Mouse (Mus musculus) hindbrain, embryonic 15.5 days (tissue): Measurements from ENCODE around the gene Plcl1. TPM values are rescaled to one million over a fixed set of nuclear protein-coding genes. Genes with fewer than 3 reads are reported as not detected.

Experiments used
- ATAC-seq: fragments of 200-750 bp; cut with Nextera tagmentation; 2 replicates; pipeline ENCODE4 v1.8.0; 2017; ENCODE audit warnings: low read depth, moderate number of reproducible peaks, moderate TSS enrichment; ENCODE audit not compliant: low FRiP score
- H3K27ac ChIP-seq: fragments of 300-500 bp; sonication (generic); replicated peaks from 2 replicates; pipeline ENCODE4 v1.5.1; 2015; ENCODE audit warnings: mild to moderate bottlenecking, inconsistent platforms
- H3K27me3 ChIP-seq: fragments of 300-500 bp; sonication (generic); 2 replicates; pipeline ENCODE4 v1.6.1; 2015; ENCODE audit warnings: control low read depth, inconsistent platforms
- H3K36me3 ChIP-seq: fragments of 300-500 bp; sonication (generic); 2 replicates; pipeline ENCODE4 v1.6.1; 2015; ENCODE audit warnings: control low read depth, inconsistent platforms
- H3K4me1 ChIP-seq: fragments of 300-500 bp; sonication (generic); replicated peaks from 2 replicates; pipeline ENCODE4 v1.6.1; 2015; ENCODE audit warnings: control low read depth, inconsistent platforms
- H3K4me2 ChIP-seq: fragments of 300-500 bp; sonication (generic); 2 replicates; pipeline ENCODE4 v1.6.1; 2015; ENCODE audit warnings: moderate library complexity, mild to moderate bottlenecking, inconsistent platforms
- H3K4me3 ChIP-seq: fragments of 300-500 bp; sonication (generic); 2 replicates; pipeline ENCODE4 v1.5.1; 2015; ENCODE audit warnings: mild to moderate bottlenecking, inconsistent platforms
- H3K9ac ChIP-seq: fragments of 300-500 bp; sonication (generic); 2 replicates; pipeline ENCODE4 v1.6.1; 2015; ENCODE audit warnings: inconsistent platforms
- H3K9me3 ChIP-seq: fragments of 300-500 bp; sonication (generic); 2 replicates; pipeline ENCODE4 v1.6.1; 2016; ENCODE audit warnings: control low read depth, inconsistent platforms
- WGBS: fragments of 180-500 bp; shearing (Covaris S2); methylation state at CpG from one replicate; pipeline ENCODE4 v1.1.7; 2015; 5-methylcytosine and 5-hydroxymethylcytosine counted together
- polyA plus RNA-seq: library from polyadenylated mRNA; unstranded; fragments of >200 nt; fragmentation: Nextera tagmentation; extraction: Ambion mirVana; gene quantifications from 2 replicates; pipeline ENCODE4 v1.2.1, GENCODE M21; 2015

Gene Plcl1
- polyA plus RNA-seq, 1 experiment from 2014 or later, result 4.5 TPM

- Histone ChIP-seq H3K4me3 (no peak overlapping the region), H3K27me3 (no peaks in the 10 kb centered on the region), H3K36me3 (no peaks in the 10 kb centered on the region), H3K9ac (no peak overlapping the region), H3K4me1 (peaks cover 9% of the 10 kb centered on the region), H3K4me2 (no peak overlapping the region), H3K9me3 (no peaks in the 10 kb centered on the region), H3K27ac (no peak overlapping the region)
- 78% methylated on average over 3 of the region's 3 CpGs for WGBS
- no peak for ATAC-seq
These were observed 293.8 kb downstream of the Plcl1 start for GRCm38 (mm10) chr1:55699393-55699970.

GRCm38 (mm10) chr1:55700016-55700415 is 294.3 kb downstream of the Plcl1 start:
- no peak for ATAC-seq
- 95% methylated on average over 1 of the region's 1 CpGs for WGBS
- H3K27me3 ChIP-seq, result no peaks in the 10 kb centered on the region
- H3K36me3 ChIP-seq, result no peaks in the 10 kb centered on the region
- no peaks in the 10 kb centered on the region for H3K9me3 ChIP-seq
- H3K4me3 ChIP-seq, result no peak overlapping the region
- H3K4me1 ChIP-seq, result peaks cover 15% of the 10 kb centered on the region
- no peak overlapping the region for H3K27ac ChIP-seq
- H3K4me2 ChIP-seq, result no peak overlapping the region
- H3K9ac ChIP-seq, result no peak overlapping the region

GRCm38 (mm10) chr1:55700726-55701125 is 295.0 kb downstream of the Plcl1 start:
- Histone ChIP-seq H3K4me3 (no peak overlapping the region), H3K4me2 (no peak overlapping the region), H3K9ac (no peak overlapping the region), H3K36me3 (no peaks in the 10 kb centered on the region), H3K27me3 (no peaks in the 10 kb centered on the region), H3K9me3 (no peaks in the 10 kb centered on the region), H3K4me1 (peaks cover 18% of the 10 kb centered on the region), H3K27ac (no peak overlapping the region)
- ATAC-seq, result no peak
- WGBS, result 25% methylated on average over 6 of the region's 6 CpGs

GRCm38 (mm10) chr1:55701601-55702000 is 295.9 kb downstream of the Plcl1 start:
- H3K9ac ChIP-seq, result no peak overlapping the region
- WGBS, result 61% methylated on average over 6 of the region's 6 CpGs
- H3K4me2 ChIP-seq, result no peak overlapping the region
- no peak overlapping the region for H3K4me3 ChIP-seq
- no peak for ATAC-seq
- H3K4me1 ChIP-seq, result peaks cover 18% of the 10 kb centered on the region
- no peaks in the 10 kb centered on the region for H3K36me3 ChIP-seq
- H3K27ac ChIP-seq, result no peak overlapping the region
- no peaks in the 10 kb centered on the region for H3K9me3 ChIP-seq
- H3K27me3 ChIP-seq, result no peaks in the 10 kb centered on the region

- ATAC-seq, result no peak
- Histone ChIP-seq H3K4me3 (no peak overlapping the region), H3K4me2 (no peak overlapping the region), H3K36me3 (no peaks in the 10 kb centered on the region), H3K4me1 (peaks cover 18% of the 10 kb centered on the region), H3K27ac (no peak overlapping the region), H3K9me3 (no peaks in the 10 kb centered on the region), H3K27me3 (no peaks in the 10 kb centered on the region), H3K9ac (no peak overlapping the region)
- WGBS, result 23% methylated on average over 3 of the region's 3 CpGs
These were observed 296.4 kb downstream of the Plcl1 start for GRCm38 (mm10) chr1:55702106-55702505.

- Histone ChIP-seq H3K4me2 (no peak overlapping the region), H3K36me3 (no peaks in the 10 kb centered on the region), H3K4me3 (no peak overlapping the region), H3K9ac (no peak overlapping the region), H3K27me3 (no peaks in the 10 kb centered on the region), H3K4me1 (peaks cover 18% of the 10 kb centered on the region), H3K27ac (0 out of 2 replicates have a peak overlapping the region, but pooled peaks have one; percentile 11), H3K9me3 (no peaks in the 10 kb centered on the region)
- peak; percentile 76 for ATAC-seq
- WGBS, result 9% methylated on average over 2 of the region's 2 CpGs
These were observed 299.0 kb downstream of the Plcl1 start for GRCm38 (mm10) chr1:55704707-55705106.

GRCm38 (mm10) chr1:55705173-55705572 is 299.5 kb downstream of the Plcl1 start:
- no peak overlapping the region for H3K4me3 ChIP-seq
- H3K36me3 ChIP-seq, result no peaks in the 10 kb centered on the region
- H3K27ac ChIP-seq, result 0 out of 2 replicates have a peak overlapping the region, but pooled peaks have one; percentile 11
- H3K4me1 ChIP-seq, result peaks cover 18% of the 10 kb centered on the region
- no peaks in the 10 kb centered on the region for H3K9me3 ChIP-seq
- WGBS, result 33% methylated on average over 6 of the region's 6 CpGs
- no peak overlapping the region for H3K9ac ChIP-seq
- H3K4me2 ChIP-seq, result no peak overlapping the region
- H3K27me3 ChIP-seq, result no peaks in the 10 kb centered on the region
- peak; percentile 47; the same call in 1 of the 2 replicates for ATAC-seq

- WGBS, result 23% methylated on average over 3 of the region's 3 CpGs
- Histone ChIP-seq H3K4me3 (no peak overlapping the region), H3K27me3 (no peaks in the 10 kb centered on the region), H3K9ac (no peak overlapping the region), H3K27ac (no peak overlapping the region), H3K36me3 (no peaks in the 10 kb centered on the region), H3K4me1 (peaks cover 18% of the 10 kb centered on the region), H3K9me3 (no peaks in the 10 kb centered on the region), H3K4me2 (no peak overlapping the region)
- ATAC-seq, result no peak
These were observed 300.0 kb downstream of the Plcl1 start for GRCm38 (mm10) chr1:55705756-55706155.

- no peaks in the 10 kb centered on the region for H3K27me3 ChIP-seq
These were observed 301.2 kb downstream of the Plcl1 start for GRCm38 (mm10) chr1:55706933-55707332.

GRCm38 (mm10) chr1:55717283-55717803 is 311.6 kb downstream of the Plcl1 start:
- Histone ChIP-seq H3K36me3 (no peaks in the 10 kb centered on the region), H3K4me1 (no peaks in the 10 kb centered on the region), H3K9me3 (no peaks in the 10 kb centered on the region), H3K4me3 (no peak overlapping the region), H3K4me2 (no peak overlapping the region), H3K9ac (no peak overlapping the region), H3K27me3 (no peaks in the 10 kb centered on the region), H3K27ac (no peak overlapping the region)
- ATAC-seq, result no peak
- WGBS, result 82% methylated on average over 4 of the region's 4 CpGs

More at GRCm38 (mm10) chr1:55706933-55707332, 301.2 kb downstream of the Plcl1 start:
- WGBS, result 51% methylated on average over 1 of the region's 1 CpGs
- H3K9me3 ChIP-seq, result no peaks in the 10 kb centered on the region
- peaks cover 11% of the 10 kb centered on the region for H3K4me1 ChIP-seq
- H3K9ac ChIP-seq, result no peak overlapping the region
- H3K36me3 ChIP-seq, result no peaks in the 10 kb centered on the region
- no peak overlapping the region for H3K4me2 ChIP-seq
- no peak overlapping the region for H3K4me3 ChIP-seq
- no peak for ATAC-seq
- no peak overlapping the region for H3K27ac ChIP-seq

GRCm38 (mm10) chr1:55725428-55725827 is 319.7 kb downstream of the Plcl1 start:
- Histone ChIP-seq H3K9ac (no peak overlapping the region), H3K4me3 (no peak overlapping the region), H3K4me2 (no peak overlapping the region), H3K27ac (no peak overlapping the region), H3K36me3 (no peaks in the 10 kb centered on the region), H3K27me3 (no peaks in the 10 kb centered on the region), H3K4me1 (no peaks in the 10 kb centered on the region), H3K9me3 (no peaks in the 10 kb centered on the region)
- 57% methylated on average over 3 of the region's 3 CpGs for WGBS
- no peak for ATAC-seq

- Histone ChIP-seq H3K36me3 (no peaks in the 10 kb centered on the region), H3K27ac (no peak overlapping the region), H3K9ac (no peak overlapping the region), H3K4me1 (no peaks in the 10 kb centered on the region), H3K4me3 (no peak overlapping the region), H3K9me3 (no peaks in the 10 kb centered on the region), H3K4me2 (no peak overlapping the region), H3K27me3 (no peaks in the 10 kb centered on the region)
- ATAC-seq, result no peak
- WGBS, result 88% methylated on average over 3 of the region's 3 CpGs
These were observed 323.6 kb downstream of the Plcl1 start for GRCm38 (mm10) chr1:55729332-55729731.

GRCm38 (mm10) chr1:55732951-55733350 is 327.2 kb downstream of the Plcl1 start:
- ATAC-seq, result no peak
- no peak overlapping the region for H3K9ac ChIP-seq
- H3K4me2 ChIP-seq, result no peak overlapping the region
- no peaks in the 10 kb centered on the region for H3K27me3 ChIP-seq
- H3K4me1 ChIP-seq, result no peaks in the 10 kb centered on the region
- H3K36me3 ChIP-seq, result no peaks in the 10 kb centered on the region
- 75% methylated on average over 3 of the region's 3 CpGs for WGBS
- H3K27ac ChIP-seq, result no peak overlapping the region
- no peaks in the 10 kb centered on the region for H3K9me3 ChIP-seq
- H3K4me3 ChIP-seq, result no peak overlapping the region
